Comparison of ENCODE assay signal across 27 mouse cellular contexts in genomic region chr6:20626382-20626781, GRCm38 (mm10).
DNase-seq lines count a peak whose midpoint lies in the region; ATAC-seq and TF ChIP-seq lines count a peak whose summit lies in the region.
"Had no signal": no experiment of that assay in that cellular context is flagged by ENCODE, and none has a peak within 500 bp of the region (broad histone marks: within the 10 kb centered on the region; RNA-seq: fewer than 3 reads in every experiment).

No protein-coding gene starts in this region.

- ATAC-seq in heart, embryonic 12.5 days (ENCODE audit: insufficient number of reproducible peaks, low FRiP score): peak; percentile 55; the same call in 1 of the 2 replicates
- ATAC-seq in kidney, embryonic 15.5 days (replicated peaks; ENCODE audit: low FRiP score): peak; percentile 46; the same call in 1 of the 2 replicates
- ATAC-seq in lung, embryonic 14.5 days (ENCODE audit: insufficient read depth): no peak
- ATAC-seq: activated CD4-positive, CD25-positive, alpha-beta regulatory T cell, adult 4 months; forebrain, embryonic 15.5 days; hindbrain, embryonic 16.5 days had no signal

- no peaks in the 10 kb centered on the region for H3K9me3 ChIP-seq in heart, embryonic 12.5 days (replicated peaks)
- H3K9me3 ChIP-seq in kidney, embryonic 15.5 days (replicated peaks): no peaks in the 10 kb centered on the region
- no peaks in the 10 kb centered on the region for H3K9me3 ChIP-seq in lung, embryonic 14.5 days (ENCODE audit: low read depth, low read length)
- H3K9me3 ChIP-seq: embryonic facial prominence, embryonic 10.5 days; embryonic facial prominence, embryonic 13.5 days; forebrain, embryonic 12.5 days; forebrain, embryonic 15.5 days; heart, embryonic 10.5 days; heart, embryonic 15.5 days; hindbrain, embryonic 10.5 days; hindbrain, embryonic 13.5 days had no signal

- H3K36me3 ChIP-seq in heart, embryonic 12.5 days: no peaks in the 10 kb centered on the region
- H3K36me3 ChIP-seq in kidney, embryonic 15.5 days: no peaks in the 10 kb centered on the region
- H3K36me3 ChIP-seq in lung, embryonic 14.5 days (ENCODE audit: insufficient read depth): no peaks in the 10 kb centered on the region
- H3K36me3 ChIP-seq: embryonic facial prominence, embryonic 10.5 days; embryonic facial prominence, embryonic 13.5 days; forebrain, embryonic 12.5 days; forebrain, embryonic 15.5 days; heart, embryonic 10.5 days; heart, embryonic 15.5 days; hindbrain, embryonic 10.5 days; hindbrain, embryonic 13.5 days had no signal

- H3K4me2 ChIP-seq in heart, embryonic 12.5 days: no peak overlapping the region
- no peak overlapping the region for H3K4me2 ChIP-seq in kidney, embryonic 15.5 days
- no peak overlapping the region for H3K4me2 ChIP-seq in lung, embryonic 14.5 days
- H3K4me2 ChIP-seq: embryonic facial prominence, embryonic 13.5 days; forebrain, embryonic 12.5 days; forebrain, embryonic 15.5 days; heart, embryonic 15.5 days; hindbrain, embryonic 13.5 days had no signal

- no peak overlapping the region for H3K27ac ChIP-seq in heart, embryonic 12.5 days (ENCODE audit: poor library complexity, severe bottlenecking)
- H3K27ac ChIP-seq in kidney, embryonic 15.5 days: no peak overlapping the region
- no peak overlapping the region for H3K27ac ChIP-seq in lung, embryonic 14.5 days (ENCODE audit: low read depth)
- H3K27ac ChIP-seq: embryonic facial prominence, embryonic 10.5 days; embryonic facial prominence, embryonic 13.5 days; forebrain, embryonic 12.5 days; forebrain, embryonic 15.5 days; heart, embryonic 10.5 days; heart, embryonic 15.5 days; hindbrain, embryonic 10.5 days; hindbrain, embryonic 13.5 days had no signal

- WGBS in heart, embryonic 12.5 days: 34% methylated on average over 3 of the region's 3 CpGs
- whole genome bisulfite sequencing in kidney, embryonic 15.5 days: 38% methylated on average over 3 of the region's 3 CpGs
- 38% methylated on average over 3 of the region's 3 CpGs for WGBS in lung, embryonic 14.5 days

- H3K4me1 ChIP-seq in heart, embryonic 12.5 days (replicated peaks): no peaks in the 10 kb centered on the region
- H3K4me1 ChIP-seq in kidney, embryonic 15.5 days: no peaks in the 10 kb centered on the region
- H3K4me1 ChIP-seq in lung, embryonic 14.5 days (ENCODE audit: insufficient read depth): no peaks in the 10 kb centered on the region
- H3K4me1 ChIP-seq: embryonic facial prominence, embryonic 10.5 days; embryonic facial prominence, embryonic 13.5 days; forebrain, embryonic 12.5 days; forebrain, embryonic 15.5 days; heart, embryonic 10.5 days; heart, embryonic 15.5 days; hindbrain, embryonic 10.5 days; hindbrain, embryonic 13.5 days had no signal

- TF ChIP-seq CTCF in lung, embryonic 14.5 days (IDR thresholded peaks at IDR 0.05; ENCODE audit: low read depth): no peak

- no peaks in the 10 kb centered on the region for H3K27me3 ChIP-seq in heart, embryonic 12.5 days (replicated peaks)
- H3K27me3 ChIP-seq in kidney, embryonic 15.5 days: no peaks in the 10 kb centered on the region
- no peaks in the 10 kb centered on the region for H3K27me3 ChIP-seq in lung, embryonic 14.5 days (ENCODE audit: insufficient read depth, low read length)
- H3K27me3 ChIP-seq: embryonic facial prominence, embryonic 13.5 days; forebrain, embryonic 12.5 days; forebrain, embryonic 15.5 days; heart, embryonic 15.5 days; hindbrain, embryonic 13.5 days had no signal

- no peak overlapping the region for H3K9ac ChIP-seq in heart, embryonic 12.5 days
- no peak overlapping the region for H3K9ac ChIP-seq in kidney, embryonic 15.5 days
- H3K9ac ChIP-seq in lung, embryonic 14.5 days: no peak overlapping the region
- H3K9ac ChIP-seq: embryonic facial prominence, embryonic 13.5 days; forebrain, embryonic 12.5 days; forebrain, embryonic 15.5 days; heart, embryonic 15.5 days; hindbrain, embryonic 13.5 days had no signal

- H3K4me3 ChIP-seq in heart, embryonic 12.5 days: no peak overlapping the region
- H3K4me3 ChIP-seq in kidney, embryonic 15.5 days (replicated peaks): no peak overlapping the region
- H3K4me3 ChIP-seq in lung, embryonic 14.5 days (ENCODE audit: low read depth, low read length): no peak overlapping the region
- H3K4me3 ChIP-seq: embryonic facial prominence, embryonic 10.5 days; embryonic facial prominence, embryonic 13.5 days; erythroblast, embryonic 14.5 days; forebrain, embryonic 12.5 days; forebrain, embryonic 15.5 days; heart, embryonic 10.5 days; heart, embryonic 15.5 days; hindbrain, embryonic 10.5 days; hindbrain, embryonic 13.5 days had no signal

- DNase-seq in heart, postnatal 4 days: no peak
- DNase-seq in kidney, postnatal 4 days: no peak
- DNase-seq in lung, embryonic 14.5 days: peak; percentile 6
- DNase-seq in lung, postnatal 4 days: no peak
- DNase-seq in right cerebral cortex, postnatal 10 days (ENCODE audit: low spot score in 2 of 2): no peak
- DNase-seq: adrenal gland, adult 8-10 months; adrenal gland, postnatal 25 days; cerebellum, adult 11-12 months; cerebellum, adult 8-10 months; cerebellum, postnatal 10 days; cerebellum, postnatal 36 days; embryo, embryonic 11 days; gastrocnemius, postnatal 25 days; heart, adult 18-20 months had no signal
